Mouse (Mus musculus): ENCODE measurements at regions not wholly inside any gene's neighbourhood (a gene's known extent, or its start where the extent isn't known, plus 50 kb on each side); places are given as distances from the start of the nearest gene placed in this dataset.

DNA sequence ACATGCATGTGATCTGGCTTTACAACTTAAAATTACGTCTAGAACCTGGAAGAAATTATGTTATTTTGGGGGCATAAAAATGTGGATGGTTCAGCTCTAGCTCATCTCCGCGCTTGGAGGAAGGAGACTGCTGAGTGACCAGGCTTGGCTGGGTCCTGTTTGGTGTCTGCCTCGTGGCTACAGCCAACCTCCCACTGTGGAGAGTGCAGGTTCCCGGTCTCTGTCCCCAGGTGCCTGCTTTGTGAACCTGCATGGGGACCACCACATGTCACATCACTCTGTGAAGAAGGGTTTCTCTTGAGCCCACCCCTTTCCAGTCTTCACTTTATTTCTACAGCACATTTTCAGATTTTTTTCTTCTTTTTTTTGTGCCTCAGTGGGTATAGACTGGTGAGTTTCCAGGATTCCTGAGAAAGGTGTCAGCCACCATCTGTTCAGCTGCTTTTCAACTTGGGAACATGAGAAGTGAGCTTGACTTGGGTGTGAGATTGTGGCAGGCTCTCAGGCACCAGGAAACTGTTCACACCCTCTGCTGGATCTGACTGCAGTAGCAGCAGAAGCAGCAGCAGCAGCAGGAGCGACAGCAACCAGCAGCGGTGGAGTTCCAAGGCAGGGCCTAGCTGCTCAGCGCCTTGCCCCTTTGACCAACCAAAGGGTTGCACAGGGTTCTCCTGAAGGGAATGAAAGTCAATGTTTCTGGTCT is 64.6 kb upstream of the Synm start:
- in situ Hi-C loops (cut with MboI; ENCODE audit: low sequenced_read_pairs in 2 of 2, unreplicated experiment in 2 of 2), result no loop called here
- Histone ChIP-seq H3K36me3 (ENCODE audit: control insufficient read depth, insufficient read depth, low read length, poor library complexity, severe bottlenecking) (no peaks in the 10 kb centered on the region), H3K9me3 (ENCODE audit: control insufficient read depth, insufficient read depth, low read depth, low read length) (no peaks in the 10 kb centered on the region), H3K4me3 (ENCODE audit: insufficient read depth in 1 of 2, low read depth in 1 of 2, low read length in 2 of 2, poor library complexity in 1 of 2, severe bottlenecking in 1 of 2) (no peak overlapping the region), H3K27ac (ENCODE audit: insufficient read depth, low read depth, low read length, poor library complexity, severe bottlenecking) (no peak overlapping the region), H3K9ac (ENCODE audit: insufficient read depth, low read depth, low read length, poor library complexity, severe bottlenecking) (no peak overlapping the region), H3K4me1 (ENCODE audit: control insufficient read depth in 2 of 2, insufficient read depth in 2 of 2, low read length in 2 of 2, poor library complexity in 1 of 2) (no peaks in the 10 kb centered on the region)
- TF ChIP-seq ZC3H11A (IDR thresholded peaks at IDR 0.05; ENCODE audit: borderline replicate concordance, low read depth, low read length) (no peak), HCFC1 (IDR thresholded peaks at IDR 0.05; ENCODE audit: borderline replicate concordance, insufficient read depth, low read length) (no peak), ZNF384 (IDR thresholded peaks at IDR 0.05; ENCODE audit: low read depth, low read length) (no peak), MAFK (IDR thresholded peaks at IDR 0.05; ENCODE audit: insufficient read depth, low read depth, low read length) (no peak), CHD2 (IDR thresholded peaks at IDR 0.05; ENCODE audit: low read depth, low read length) (no peak)
- DNase-seq (ENCODE audit: low read depth, low spot score), result no peak

DNA sequence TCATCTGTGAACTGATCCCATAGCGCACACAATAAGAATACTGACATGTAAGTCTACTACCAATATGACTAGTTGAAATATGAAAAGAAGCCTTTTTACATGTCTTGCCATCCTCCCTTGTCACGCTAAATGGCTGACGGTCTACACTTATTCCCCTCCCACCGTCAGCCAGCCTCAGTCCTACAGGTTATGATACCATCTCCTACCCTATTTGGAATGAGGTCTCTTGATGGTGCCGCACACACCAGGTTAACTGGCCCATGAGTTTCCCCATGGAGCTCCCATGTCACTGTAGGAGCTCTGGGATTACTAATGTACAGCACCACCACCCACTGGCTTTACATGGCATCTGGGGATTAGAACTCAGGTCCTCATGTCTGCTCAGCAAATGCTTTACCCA is 60.0 kb upstream of the Synm start:
- Histone ChIP-seq H3K9me3 (ENCODE audit: control insufficient read depth, insufficient read depth, low read depth, low read length) (no peaks in the 10 kb centered on the region), H3K4me3 (ENCODE audit: insufficient read depth in 1 of 2, low read depth in 1 of 2, low read length in 2 of 2, poor library complexity in 1 of 2, severe bottlenecking in 1 of 2) (no peak overlapping the region), H3K27ac (ENCODE audit: insufficient read depth, low read depth, low read length, poor library complexity, severe bottlenecking) (no peak overlapping the region), H3K9ac (ENCODE audit: insufficient read depth, low read depth, low read length, poor library complexity, severe bottlenecking) (no peak overlapping the region), H3K36me3 (ENCODE audit: control insufficient read depth, insufficient read depth, low read length, poor library complexity, severe bottlenecking) (no peaks in the 10 kb centered on the region), H3K4me1 (ENCODE audit: control insufficient read depth in 2 of 2, insufficient read depth in 2 of 2, low read length in 2 of 2, poor library complexity in 1 of 2) (no peaks in the 10 kb centered on the region)
- DNase-seq (ENCODE audit: low read depth, low spot score), result no peak
- TF ChIP-seq MAFK (IDR thresholded peaks at IDR 0.05; ENCODE audit: insufficient read depth, low read depth, low read length), result no peak
- no peak for TF ChIP-seq ZC3H11A (IDR thresholded peaks at IDR 0.05; ENCODE audit: borderline replicate concordance, low read depth, low read length)
- no peak for TF ChIP-seq CHD2 (IDR thresholded peaks at IDR 0.05; ENCODE audit: low read depth, low read length)
- TF ChIP-seq HCFC1 (IDR thresholded peaks at IDR 0.05; ENCODE audit: borderline replicate concordance, insufficient read depth, low read length), result no peak
- TF ChIP-seq ZNF384 (IDR thresholded peaks at IDR 0.05; ENCODE audit: low read depth, low read length), result no peak
- in situ Hi-C loops (cut with MboI; ENCODE audit: low sequenced_read_pairs in 2 of 2, unreplicated experiment in 2 of 2), result no loop called here

GRCm38 (mm10) chr7:67817556-67817955 is 58.0 kb upstream of the Synm start:
- no peaks in the 10 kb centered on the region for H3K36me3 ChIP-seq (ENCODE audit: control insufficient read depth, insufficient read depth, low read length, poor library complexity, severe bottlenecking)
- H3K27ac ChIP-seq (ENCODE audit: insufficient read depth, low read depth, low read length, poor library complexity, severe bottlenecking), result no peak overlapping the region
- H3K9me3 ChIP-seq (ENCODE audit: control insufficient read depth, insufficient read depth, low read depth, low read length), result no peaks in the 10 kb centered on the region
- no peak overlapping the region for H3K9ac ChIP-seq (ENCODE audit: insufficient read depth, low read depth, low read length, poor library complexity, severe bottlenecking)
- H3K4me1 ChIP-seq (ENCODE audit: control insufficient read depth in 2 of 2, insufficient read depth in 2 of 2, low read length in 2 of 2, poor library complexity in 1 of 2), result no peaks in the 10 kb centered on the region
- no peak for TF ChIP-seq MAFK (IDR thresholded peaks at IDR 0.05; ENCODE audit: insufficient read depth, low read depth, low read length)
- no peak for TF ChIP-seq HCFC1 (IDR thresholded peaks at IDR 0.05; ENCODE audit: borderline replicate concordance, insufficient read depth, low read length)
- in situ Hi-C loops (cut with MboI; ENCODE audit: low sequenced_read_pairs in 2 of 2, unreplicated experiment in 2 of 2), result no loop called here
- no peak for DNase-seq (ENCODE audit: low read depth, low spot score)
- H3K4me3 ChIP-seq (ENCODE audit: insufficient read depth in 1 of 2, low read depth in 1 of 2, low read length in 2 of 2, poor library complexity in 1 of 2, severe bottlenecking in 1 of 2), result no peak overlapping the region

DNA sequence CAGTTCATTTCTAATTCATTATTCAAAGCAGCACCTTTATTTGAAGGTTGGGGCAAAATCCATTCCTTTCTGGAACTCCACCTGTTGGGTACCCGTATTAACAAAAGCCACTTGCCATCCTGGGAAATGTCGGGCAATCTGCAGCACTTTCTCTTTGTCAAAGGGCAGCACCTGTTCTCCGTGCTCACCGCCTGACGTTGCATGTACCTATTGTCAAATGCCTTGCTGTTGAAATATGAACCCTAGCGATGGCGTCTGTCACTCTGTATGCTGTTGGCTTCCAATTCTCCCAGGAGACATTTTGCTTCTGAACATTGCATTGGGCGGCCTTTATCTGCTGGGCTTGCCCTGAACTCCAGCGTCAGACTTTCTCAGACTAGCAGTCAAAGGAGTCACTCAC is 55.3 kb upstream of the Synm start:
- no peak for DNase-seq (ENCODE audit: low read depth, low spot score)
- Histone ChIP-seq H3K4me3 (ENCODE audit: insufficient read depth in 1 of 2, low read depth in 1 of 2, low read length in 2 of 2, poor library complexity in 1 of 2, severe bottlenecking in 1 of 2) (no peak overlapping the region), H3K9me3 (ENCODE audit: control insufficient read depth, insufficient read depth, low read depth, low read length) (no peaks in the 10 kb centered on the region), H3K27ac (ENCODE audit: insufficient read depth, low read depth, low read length, poor library complexity, severe bottlenecking) (no peak overlapping the region), H3K9ac (ENCODE audit: insufficient read depth, low read depth, low read length, poor library complexity, severe bottlenecking) (no peak overlapping the region), H3K36me3 (ENCODE audit: control insufficient read depth, insufficient read depth, low read length, poor library complexity, severe bottlenecking) (no peaks in the 10 kb centered on the region), H3K4me1 (ENCODE audit: control insufficient read depth in 2 of 2, insufficient read depth in 2 of 2, low read length in 2 of 2, poor library complexity in 1 of 2) (no peaks in the 10 kb centered on the region)
- in situ Hi-C loops (cut with MboI; ENCODE audit: low sequenced_read_pairs in 2 of 2, unreplicated experiment in 2 of 2), result no loop called here
- TF ChIP-seq HCFC1 (IDR thresholded peaks at IDR 0.05; ENCODE audit: borderline replicate concordance, insufficient read depth, low read length), result no peak
- TF ChIP-seq MAFK (IDR thresholded peaks at IDR 0.05; ENCODE audit: insufficient read depth, low read depth, low read length), result no peak
- no peak for TF ChIP-seq ZC3H11A (IDR thresholded peaks at IDR 0.05; ENCODE audit: borderline replicate concordance, low read depth, low read length)
- TF ChIP-seq ZNF384 (IDR thresholded peaks at IDR 0.05; ENCODE audit: low read depth, low read length), result no peak
- TF ChIP-seq CHD2 (IDR thresholded peaks at IDR 0.05; ENCODE audit: low read depth, low read length), result no peak

Data from ES-E14 (cell line).